Mouse (Mus musculus) stomach, postnatal 0 days (tissue): ENCODE measurements at regions not wholly inside any gene's neighbourhood (a gene's known extent, or its start where the extent isn't known, plus 50 kb on each side); places are given as distances from the start of the nearest gene placed in this dataset.

ENCODE experiments used
- CTCF ChIP-seq: IDR thresholded peaks from 2 replicates; pipeline ENCODE4 v1.5.1; 2016; ENCODE audit warnings: antibody characterized with exemption, low read depth, mild to moderate bottlenecking, moderate library complexity
- EP300 ChIP-seq: optimal IDR thresholded peaks from 2 replicates; pipeline ENCODE3; 2016; ENCODE audit warnings: antibody characterized with exemption

GRCm38 (mm10) chr7:115000796-115001524, 257.5 kb downstream of the Insc start:
- TF ChIP-seq CTCF (no peak), EP300 (no peak)
